Mouse (Mus musculus): ENCODE measurements around the gene Trdn.

DNA sequence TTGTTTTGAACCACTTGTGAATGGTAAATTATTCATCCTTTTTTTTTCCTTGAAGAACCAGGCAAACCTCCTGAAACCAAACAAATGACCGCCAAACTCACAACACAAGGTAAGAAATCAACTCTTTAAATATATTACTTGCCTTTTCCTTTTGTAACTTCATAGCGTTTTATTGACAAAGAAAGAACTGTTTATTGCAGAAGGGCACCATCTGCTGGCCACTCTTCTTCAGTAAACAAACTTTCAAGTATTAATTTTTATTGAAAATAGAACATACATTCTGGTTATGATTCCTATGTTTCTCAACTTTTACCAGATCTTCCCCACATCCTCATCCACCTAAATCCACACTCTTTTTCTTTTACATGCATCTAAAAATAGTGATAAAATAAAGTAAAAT lies 224.6 kb downstream of the Trdn start:
- TF ChIP-seq CTCF (IDR thresholded peaks at IDR 0.05; ENCODE audit: insufficient read depth, low read depth, low read length) (no peak), POLR2A (IDR thresholded peaks at IDR 0.05; ENCODE audit: insufficient read depth, low read depth, low read length) (no peak)

All from olfactory bulb, adult 2 months (tissue).